Mouse (Mus musculus): ENCODE results near the gene Ddo. TPM values are rescaled to one million over a fixed set of nuclear protein-coding genes. Genes with fewer than 3 reads are reported as not detected.

The Ddo gene
- polyA plus RNA-seq, 1 experiment from 2014 or later: 22.9 TPM

DNA sequence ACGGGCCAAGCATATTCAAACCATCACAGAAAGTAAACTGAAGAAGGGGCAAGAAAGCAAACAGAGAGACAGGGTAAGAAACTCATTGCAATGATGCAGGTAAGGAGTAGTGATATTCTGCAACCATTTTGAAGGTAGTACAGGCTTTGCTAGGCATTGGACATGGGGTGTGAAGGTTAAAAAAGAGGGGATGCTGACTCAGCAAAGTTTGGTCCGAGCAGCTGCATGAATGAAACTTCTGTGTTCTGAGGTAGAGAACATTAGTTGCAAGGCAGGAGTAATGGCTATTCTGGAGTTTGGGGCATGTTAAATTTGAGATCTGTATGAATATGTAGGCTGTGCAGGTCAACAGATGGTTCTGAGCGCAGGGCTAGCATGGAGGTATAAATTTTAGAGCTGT, 35.5 kb downstream of the Ddo start:
- ATAC-seq (ENCODE audit: insufficient number of reproducible peaks, insufficient read depth, low FRiP score, low read depth): no peak
- Histone ChIP-seq H3K36me3 (ENCODE audit: control insufficient read depth, insufficient read depth, low read length) (no peaks in the 10 kb centered on the region), H3K27ac (replicated peaks in 1 of 2; ENCODE audit: control insufficient read depth in 1 of 2, insufficient read depth in 1 of 2, low read depth in 2 of 2, low read length in 2 of 2) (no peak overlapping the region), H3K9ac (ENCODE audit: low read length) (no peak overlapping the region), H3K27me3 (ENCODE audit: control insufficient read depth, insufficient read depth, low read length) (no peaks in the 10 kb centered on the region), H3K4me2 (ENCODE audit: low read length) (no peak overlapping the region), H3K9me3 (ENCODE audit: control insufficient read depth, low read length) (no peaks in the 10 kb centered on the region), H3K4me1 (ENCODE audit: control insufficient read depth in 2 of 2, insufficient read depth in 2 of 2, low read length in 2 of 2) (no peaks in the 10 kb centered on the region), H3K4me3 (ENCODE audit: control insufficient read depth in 1 of 2, insufficient read depth in 1 of 2, low read depth in 1 of 2, low read length in 2 of 2) (no peak overlapping the region)
- WGBS: 73% methylated on average over 3 of the region's 3 CpGs

DNA sequence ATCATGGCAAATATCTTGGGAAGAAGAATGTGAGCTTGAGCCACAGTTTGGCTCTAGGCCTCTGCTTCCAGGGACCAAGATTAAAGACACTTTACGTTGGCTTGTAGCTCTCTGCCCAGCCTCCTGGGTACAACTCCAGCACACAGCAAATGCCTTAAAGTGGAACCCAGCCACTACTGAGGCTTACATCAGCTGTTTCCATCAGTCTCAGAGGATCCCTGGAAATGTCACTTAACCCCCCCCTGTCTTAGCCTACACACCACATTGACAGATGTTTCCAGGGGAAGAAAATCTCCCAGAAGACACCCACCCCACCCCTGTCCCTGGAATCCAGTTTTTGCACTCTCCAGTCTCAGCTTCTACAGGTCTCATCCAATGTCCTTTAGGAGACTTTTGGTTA, 37.1 kb downstream of the Ddo start:
- H3K9ac ChIP-seq (ENCODE audit: low read length): no peak overlapping the region
- no peaks in the 10 kb centered on the region for H3K36me3 ChIP-seq (ENCODE audit: control insufficient read depth, insufficient read depth, low read length)
- H3K27ac ChIP-seq (replicated peaks in 1 of 2; ENCODE audit: control insufficient read depth in 1 of 2, insufficient read depth in 1 of 2, low read depth in 2 of 2, low read length in 2 of 2): no peak overlapping the region
- H3K4me3 ChIP-seq (ENCODE audit: control insufficient read depth in 1 of 2, insufficient read depth in 1 of 2, low read depth in 1 of 2, low read length in 2 of 2): no peak overlapping the region
- ATAC-seq (ENCODE audit: insufficient number of reproducible peaks, insufficient read depth, low FRiP score, low read depth): no peak
- H3K4me2 ChIP-seq (ENCODE audit: low read length): no peak overlapping the region
- H3K4me1 ChIP-seq (ENCODE audit: control insufficient read depth in 2 of 2, insufficient read depth in 2 of 2, low read length in 2 of 2): no peaks in the 10 kb centered on the region
- WGBS: 77% methylated on average over 1 of the region's 1 CpGs
- no peaks in the 10 kb centered on the region for H3K9me3 ChIP-seq (ENCODE audit: control insufficient read depth, low read length)
- H3K27me3 ChIP-seq (ENCODE audit: control insufficient read depth, insufficient read depth, low read length): no peaks in the 10 kb centered on the region

DNA sequence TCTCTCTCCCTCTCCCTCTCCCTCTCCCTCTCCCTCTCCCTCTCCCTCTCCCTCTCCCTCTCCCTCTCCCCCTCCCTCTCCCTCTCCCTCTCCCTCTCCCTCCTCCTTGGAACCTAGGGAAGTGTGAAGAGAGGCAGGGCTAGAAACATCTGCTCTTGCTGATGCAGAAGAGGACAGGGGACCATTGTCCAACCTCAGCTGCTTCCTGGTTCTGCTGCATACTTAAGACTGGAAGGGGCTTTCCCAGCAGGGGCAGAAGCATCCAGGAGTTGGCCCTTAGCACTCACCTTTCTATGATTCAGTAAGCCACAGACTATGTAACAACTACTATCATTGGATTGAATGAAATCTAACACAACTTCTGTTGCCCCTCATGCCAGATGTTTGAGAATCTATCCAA, 38.8 kb downstream of the Ddo start:
- Histone ChIP-seq H3K4me2 (ENCODE audit: low read length) (no peak overlapping the region), H3K4me1 (ENCODE audit: control insufficient read depth in 2 of 2, insufficient read depth in 2 of 2, low read length in 2 of 2) (no peaks in the 10 kb centered on the region), H3K27ac (replicated peaks in 1 of 2; ENCODE audit: control insufficient read depth in 1 of 2, insufficient read depth in 1 of 2, low read depth in 2 of 2, low read length in 2 of 2) (no peak overlapping the region), H3K36me3 (ENCODE audit: control insufficient read depth, insufficient read depth, low read length) (no peaks in the 10 kb centered on the region), H3K27me3 (ENCODE audit: control insufficient read depth, insufficient read depth, low read length) (no peaks in the 10 kb centered on the region), H3K4me3 (ENCODE audit: control insufficient read depth in 1 of 2, insufficient read depth in 1 of 2, low read depth in 1 of 2, low read length in 2 of 2) (no peak overlapping the region), H3K9ac (ENCODE audit: low read length) (no peak overlapping the region), H3K9me3 (ENCODE audit: control insufficient read depth, low read length) (no peaks in the 10 kb centered on the region)
- no peak for ATAC-seq (ENCODE audit: insufficient number of reproducible peaks, insufficient read depth, low FRiP score, low read depth)

DNA sequence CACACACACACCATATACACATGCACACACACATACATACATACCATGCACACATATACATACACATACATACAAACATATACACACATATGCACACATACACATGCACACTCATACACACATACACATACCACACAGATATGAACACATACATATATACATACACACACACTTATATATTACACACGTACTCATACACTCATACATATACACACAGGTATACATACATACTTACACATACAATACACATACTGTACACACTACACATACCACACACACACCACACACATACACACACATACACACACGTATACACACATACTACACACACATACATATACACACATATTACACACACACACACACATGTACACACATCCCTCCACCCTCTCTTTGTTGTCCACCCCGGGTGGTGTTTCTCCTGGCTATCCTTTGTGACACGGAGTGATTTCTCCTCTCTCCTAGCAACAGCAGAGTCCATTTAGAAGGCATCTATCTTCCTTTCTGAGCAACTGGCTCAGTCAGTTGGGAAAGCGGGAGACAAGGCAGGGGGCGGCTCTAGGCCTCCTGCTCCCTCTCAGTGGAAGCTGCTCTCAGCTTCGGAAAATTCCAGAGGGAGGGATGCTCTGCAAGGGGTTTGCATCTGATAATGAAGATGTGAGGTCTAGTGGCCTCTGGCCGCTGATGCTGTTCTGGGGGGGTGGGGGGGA, 42.9 kb downstream of the Ddo start:
- no peaks in the 10 kb centered on the region for H3K36me3 ChIP-seq (ENCODE audit: control insufficient read depth, insufficient read depth, low read length)
- no peak overlapping the region for H3K27ac ChIP-seq (replicated peaks in 1 of 2; ENCODE audit: control insufficient read depth in 1 of 2, insufficient read depth in 1 of 2, low read depth in 2 of 2, low read length in 2 of 2)
- H3K9ac ChIP-seq (ENCODE audit: low read length): no peak overlapping the region
- no peaks in the 10 kb centered on the region for H3K27me3 ChIP-seq (ENCODE audit: control insufficient read depth, insufficient read depth, low read length)
- no peak overlapping the region for H3K4me2 ChIP-seq (ENCODE audit: low read length)
- H3K4me1 ChIP-seq (ENCODE audit: control insufficient read depth in 2 of 2, insufficient read depth in 2 of 2, low read length in 2 of 2): peaks cover 5 to 9% of the 10 kb centered on the region in 2 experiments
- no peaks in the 10 kb centered on the region for H3K9me3 ChIP-seq (ENCODE audit: control insufficient read depth, low read length)
- WGBS: 59% methylated on average over 8 of the region's 8 CpGs
- peak; percentile 6; the same call in 1 of the 2 replicates for ATAC-seq (ENCODE audit: insufficient number of reproducible peaks, insufficient read depth, low FRiP score, low read depth)
- no peak overlapping the region for H3K4me3 ChIP-seq (ENCODE audit: control insufficient read depth in 1 of 2, insufficient read depth in 1 of 2, low read depth in 1 of 2, low read length in 2 of 2)

GRCm38 (mm10) chr10:40673297-40673665, 43.5 kb downstream of the Ddo start:
- peaks cover 5 to 9% of the 10 kb centered on the region in 2 experiments for H3K4me1 ChIP-seq (ENCODE audit: control insufficient read depth in 2 of 2, insufficient read depth in 2 of 2, low read length in 2 of 2)
- no peak overlapping the region for H3K27ac ChIP-seq (replicated peaks in 1 of 2; ENCODE audit: control insufficient read depth in 1 of 2, insufficient read depth in 1 of 2, low read depth in 2 of 2, low read length in 2 of 2)
- no peak overlapping the region for H3K4me2 ChIP-seq (ENCODE audit: low read length)
- no peaks in the 10 kb centered on the region for H3K27me3 ChIP-seq (ENCODE audit: control insufficient read depth, insufficient read depth, low read length)
- ATAC-seq (ENCODE audit: insufficient number of reproducible peaks, insufficient read depth, low FRiP score, low read depth): no peak
- H3K9me3 ChIP-seq (ENCODE audit: control insufficient read depth, low read length): no peaks in the 10 kb centered on the region
- H3K9ac ChIP-seq (ENCODE audit: low read length): no peak overlapping the region
- WGBS: 62% methylated on average over 7 of the region's 7 CpGs
- H3K36me3 ChIP-seq (ENCODE audit: control insufficient read depth, insufficient read depth, low read length): no peaks in the 10 kb centered on the region
- H3K4me3 ChIP-seq (ENCODE audit: control insufficient read depth in 1 of 2, insufficient read depth in 1 of 2, low read depth in 1 of 2, low read length in 2 of 2): no peak overlapping the region

GRCm38 (mm10) chr10:40674151-40674550, 44.3 kb downstream of the Ddo start:
- Histone ChIP-seq H3K4me1 (ENCODE audit: control insufficient read depth in 2 of 2, insufficient read depth in 2 of 2, low read length in 2 of 2) (peaks cover 5 to 9% of the 10 kb centered on the region in 2 experiments), H3K27ac (replicated peaks in 1 of 2; ENCODE audit: control insufficient read depth in 1 of 2, insufficient read depth in 1 of 2, low read depth in 2 of 2, low read length in 2 of 2) (no peak overlapping the region), H3K4me2 (ENCODE audit: low read length) (peak overlapping the region; percentile 59), H3K27me3 (ENCODE audit: control insufficient read depth, insufficient read depth, low read length) (no peaks in the 10 kb centered on the region), H3K36me3 (ENCODE audit: control insufficient read depth, insufficient read depth, low read length) (no peaks in the 10 kb centered on the region), H3K4me3 (ENCODE audit: control insufficient read depth in 1 of 2, insufficient read depth in 1 of 2, low read depth in 1 of 2, low read length in 2 of 2) (peak overlapping the region; percentile 19 to 21; a peak in 3 of 4 replicates), H3K9ac (ENCODE audit: low read length) (peak overlapping the region; percentile 49), H3K9me3 (ENCODE audit: control insufficient read depth, low read length) (no peaks in the 10 kb centered on the region)
- WGBS: 9% methylated on average over 13 of the region's 13 CpGs
- ATAC-seq (ENCODE audit: insufficient number of reproducible peaks, insufficient read depth, low FRiP score, low read depth): no peak

- no peak for ATAC-seq (ENCODE audit: insufficient number of reproducible peaks, insufficient read depth, low FRiP score, low read depth)
- Histone ChIP-seq H3K4me3 (ENCODE audit: control insufficient read depth in 1 of 2, insufficient read depth in 1 of 2, low read depth in 1 of 2, low read length in 2 of 2) (no peak overlapping the region), H3K9me3 (ENCODE audit: control insufficient read depth, low read length) (no peaks in the 10 kb centered on the region), H3K4me2 (ENCODE audit: low read length) (no peak overlapping the region), H3K27me3 (ENCODE audit: control insufficient read depth, insufficient read depth, low read length) (no peaks in the 10 kb centered on the region), H3K27ac (replicated peaks in 1 of 2; ENCODE audit: control insufficient read depth in 1 of 2, insufficient read depth in 1 of 2, low read depth in 2 of 2, low read length in 2 of 2) (no peak overlapping the region), H3K36me3 (ENCODE audit: control insufficient read depth, insufficient read depth, low read length) (no peaks in the 10 kb centered on the region), H3K4me1 (ENCODE audit: control insufficient read depth in 2 of 2, insufficient read depth in 2 of 2, low read length in 2 of 2) (peaks cover 5 to 9% of the 10 kb centered on the region in 2 experiments), H3K9ac (ENCODE audit: low read length) (no peak overlapping the region)
- WGBS: 67% methylated on average over 7 of the region's 7 CpGs
Measured at GRCm38 (mm10) chr10:40675921-40676320, 46.1 kb downstream of the Ddo start.

DNA sequence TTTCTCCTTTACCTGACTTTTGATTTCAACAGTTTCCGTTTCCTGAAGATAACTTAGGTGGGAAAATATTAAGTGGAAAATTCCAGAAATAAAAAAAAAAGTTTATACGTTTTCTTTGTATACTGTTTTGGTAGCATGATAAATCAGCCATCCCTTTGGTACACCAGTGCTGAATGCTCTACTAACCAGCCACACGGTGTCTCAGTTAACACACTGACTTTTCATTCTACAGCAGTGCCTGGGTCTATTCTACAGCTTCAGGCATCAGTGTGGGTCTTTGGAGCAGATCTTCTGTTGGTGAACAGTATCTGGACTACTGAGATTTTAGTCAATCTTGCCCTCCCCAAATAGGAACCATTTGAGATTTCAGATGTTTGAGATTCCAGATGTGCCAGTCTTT, 48.7 kb downstream of the Ddo start:
- no peak overlapping the region for H3K4me3 ChIP-seq (ENCODE audit: control insufficient read depth in 1 of 2, insufficient read depth in 1 of 2, low read depth in 1 of 2, low read length in 2 of 2)
- ATAC-seq (ENCODE audit: insufficient number of reproducible peaks, insufficient read depth, low FRiP score, low read depth): no peak
- H3K9me3 ChIP-seq (ENCODE audit: control insufficient read depth, low read length): no peaks in the 10 kb centered on the region
- peaks cover 7 to 17% of the 10 kb centered on the region in 2 experiments for H3K4me1 ChIP-seq (ENCODE audit: control insufficient read depth in 2 of 2, insufficient read depth in 2 of 2, low read length in 2 of 2)
- H3K27ac ChIP-seq (replicated peaks in 1 of 2; ENCODE audit: control insufficient read depth in 1 of 2, insufficient read depth in 1 of 2, low read depth in 2 of 2, low read length in 2 of 2): no peak overlapping the region
- H3K9ac ChIP-seq (ENCODE audit: low read length): no peak overlapping the region
- WGBS: 77% methylated on average over 3 of the region's 3 CpGs
- no peaks in the 10 kb centered on the region for H3K27me3 ChIP-seq (ENCODE audit: control insufficient read depth, insufficient read depth, low read length)
- no peak overlapping the region for H3K4me2 ChIP-seq (ENCODE audit: low read length)
- no peaks in the 10 kb centered on the region for H3K36me3 ChIP-seq (ENCODE audit: control insufficient read depth, insufficient read depth, low read length)
